ENCODE assay signal across 8 mouse cellular contexts in the genomic region with DNA sequence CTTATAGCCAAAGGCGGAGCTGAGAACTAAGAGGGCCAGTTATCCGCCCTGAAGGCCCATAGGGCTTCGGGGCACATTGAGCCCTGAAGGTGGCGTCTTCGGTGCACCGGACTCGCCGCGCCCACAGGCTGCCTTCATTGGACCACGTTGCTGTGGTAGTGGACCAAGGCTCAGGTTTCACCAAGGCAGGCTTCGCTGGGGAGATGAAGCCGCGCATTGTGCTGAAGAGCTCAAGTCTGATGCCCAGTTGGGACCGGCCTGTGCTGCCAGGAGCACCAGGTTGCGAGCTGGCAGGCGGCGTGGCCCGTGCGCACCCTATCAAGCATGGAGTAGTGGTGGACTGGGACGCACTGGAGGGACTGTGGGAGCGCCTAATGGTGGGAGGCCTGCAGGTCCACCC. TPM values are rescaled to one million over a fixed set of nuclear protein-coding genes. Genes with fewer than 3 reads are reported as not detected.
A peak's percentile ranks its signal among the peaks of the same experiment; 100 is the strongest.
DNase-seq lines count a peak whose midpoint lies in the region; ATAC-seq lines count a peak whose summit lies in the region.

No protein-coding gene starts in this region.

- 26% methylated on average over 21 of the region's 21 CpGs for WGBS in heart, embryonic 14.5 days
- 42% methylated on average over 21 of the region's 21 CpGs for WGBS in hindbrain, embryonic 11.5 days
- WGBS in midbrain, embryonic 11.5 days = 32% methylated on average over 21 of the region's 21 CpGs

- intact Hi-C loops in left cerebral cortex, postnatal 36 days (cut with DNase I) = loop anchor here (2.0 kb wide), 1 partner anchor 61 kb away; a partner anchor contains a TSS

- H3K27me3 ChIP-seq in heart, embryonic 14.5 days (ENCODE audit: control insufficient read depth, insufficient read depth, low read length) = peaks cover 25% of the 10 kb centered on the region
- peaks cover 12% of the 10 kb centered on the region; the same call in 1 of the 2 replicates for H3K27me3 ChIP-seq in hindbrain, embryonic 11.5 days (ENCODE audit: control insufficient read depth, insufficient read depth, low read length)
- H3K27me3 ChIP-seq in midbrain, embryonic 11.5 days (ENCODE audit: control insufficient read depth, insufficient read depth, low read length) = peaks cover 20% of the 10 kb centered on the region

- 0 out of 4 replicates have a peak overlapping the region, but pooled peaks of 1 of the 2 experiments have one; percentile 19 for H3K27ac ChIP-seq in heart, embryonic 14.5 days (replicated peaks in 1 of 2; ENCODE audit: control insufficient read depth in 1 of 2, insufficient read depth in 1 of 2, low read depth in 2 of 2, low read length in 2 of 2)
- no peak overlapping the region for H3K27ac ChIP-seq in hindbrain, embryonic 11.5 days (ENCODE audit: low read depth, low read length)
- H3K27ac ChIP-seq in midbrain, embryonic 11.5 days (ENCODE audit: low read depth, low read length) = no peak overlapping the region

- peak overlapping the region; percentile 59 for H3K9ac ChIP-seq in heart, embryonic 14.5 days (ENCODE audit: low read length)
- no peak overlapping the region for H3K9ac ChIP-seq in hindbrain, embryonic 11.5 days (ENCODE audit: low read depth, low read length)
- 0 out of 2 replicates have a peak overlapping the region, but pooled peaks have one; percentile 14 for H3K9ac ChIP-seq in midbrain, embryonic 11.5 days (ENCODE audit: low read length)

- H3K4me2 ChIP-seq in heart, embryonic 14.5 days (ENCODE audit: low read length) = peak overlapping the region; percentile 69
- H3K4me2 ChIP-seq in hindbrain, embryonic 11.5 days (replicated peaks; ENCODE audit: low read depth, low read length) = peak overlapping the region; percentile 22; the same call in 1 of the 2 replicates
- H3K4me2 ChIP-seq in midbrain, embryonic 11.5 days = peak overlapping the region; percentile 22; the same call in 1 of the 2 replicates

- no peak for DNase-seq in heart, adult 8-10 months (ENCODE audit: low spot score)
- DNase-seq in hindbrain, embryonic 11.5 days (ENCODE audit: low spot score) = peak; percentile 29
- DNase-seq in midbrain, embryonic 11.5 days (ENCODE audit: low spot score, missing footprints) = no peak
- DNase-seq in thymus, postnatal 25 days = no peak
- no peak for DNase-seq in lung, postnatal 25 days (ENCODE audit: low spot score)
- DNase-seq in left cerebral cortex, postnatal 36 days (ENCODE audit: low spot score in 2 of 2) = no peak

- H3K9me3 ChIP-seq in heart, embryonic 14.5 days (ENCODE audit: control insufficient read depth, low read length) = no peaks in the 10 kb centered on the region
- H3K9me3 ChIP-seq in hindbrain, embryonic 11.5 days (ENCODE audit: control insufficient read depth, low read length) = no peaks in the 10 kb centered on the region
- no peaks in the 10 kb centered on the region for H3K9me3 ChIP-seq in midbrain, embryonic 11.5 days (ENCODE audit: control insufficient read depth, low read length)

- no peak; the same call in 1 of the 2 replicates for ATAC-seq in heart, embryonic 14.5 days (ENCODE audit: insufficient number of reproducible peaks, insufficient read depth, low FRiP score, low read depth)
- peak; percentile 24 for ATAC-seq in common myeloid progenitor, adult 5-6 weeks (replicated peaks; ENCODE audit: low read depth, poor library complexity, severe bottlenecking)
- ATAC-seq in hindbrain, embryonic 11.5 days (ENCODE audit: low FRiP score) = no peak
- 0 out of 2 replicates have a peak, but pooled peaks have one; percentile 2 for ATAC-seq in midbrain, embryonic 11.5 days (ENCODE audit: low FRiP score)

- peak overlapping the region; percentile 14 to 31 for H3K4me3 ChIP-seq in heart, embryonic 14.5 days (ENCODE audit: control insufficient read depth in 1 of 2, insufficient read depth in 1 of 2, low read depth in 1 of 2, low read length in 2 of 2)
- no peak overlapping the region for H3K4me3 ChIP-seq in hindbrain, embryonic 11.5 days (ENCODE audit: low read depth, low read length)
- no peak overlapping the region for H3K4me3 ChIP-seq in midbrain, embryonic 11.5 days (ENCODE audit: low read depth, low read length)

- peaks cover 15 to 29% of the 10 kb centered on the region in 2 experiments for H3K4me1 ChIP-seq in heart, embryonic 14.5 days (ENCODE audit: control insufficient read depth in 2 of 2, insufficient read depth in 2 of 2, low read length in 2 of 2)
- H3K4me1 ChIP-seq in hindbrain, embryonic 11.5 days (replicated peaks; ENCODE audit: control insufficient read depth, insufficient read depth, low read length) = peaks cover 9% of the 10 kb centered on the region; the same call in 1 of the 2 replicates
- peaks cover 15% of the 10 kb centered on the region for H3K4me1 ChIP-seq in midbrain, embryonic 11.5 days (ENCODE audit: control insufficient read depth, insufficient read depth, low read length)

- H3K36me3 ChIP-seq in heart, embryonic 14.5 days (ENCODE audit: control insufficient read depth, insufficient read depth, low read length) = no peaks in the 10 kb centered on the region
- no peaks in the 10 kb centered on the region for H3K36me3 ChIP-seq in hindbrain, embryonic 11.5 days (ENCODE audit: control insufficient read depth, insufficient read depth, low read length)
- H3K36me3 ChIP-seq in midbrain, embryonic 11.5 days (ENCODE audit: control insufficient read depth, insufficient read depth, low read length) = peaks cover 3% of the 10 kb centered on the region; the same call in 1 of the 2 replicates

RNA-seq across cellular contexts. Expression of a gene that starts 0.4 kb away (rescaled TPM):
- polyA plus RNA-seq in heart, embryonic 14.5 days (2014; fragmentation: Nextera tagmentation; extraction: Ambion mirVana) = 0.35 TPM in 1 of 2 replicates, not detected in the other
- not detected for total RNA-seq in heart, adult 8-10 months (2022)
- not detected in 2 replicates for total RNA-seq in common myeloid progenitor, adult 5-6 weeks (2017)
- 0.32 and 0.69 TPM in 2 replicates for polyA plus RNA-seq in hindbrain, embryonic 11.5 days (2014; fragmentation: Nextera tagmentation; extraction: Ambion mirVana)
- polyA plus RNA-seq in midbrain, embryonic 11.5 days (2014; fragmentation: Nextera tagmentation; extraction: Ambion mirVana) = not detected in 2 replicates
- total RNA-seq in left cerebral cortex, postnatal 36 days (2021) = not detected

RNA-seq across cellular contexts. Expression of a gene that starts 5.0 kb away (rescaled TPM):
- 0.42 and 0.50 TPM in 2 replicates for polyA plus RNA-seq in heart, embryonic 14.5 days (2014; fragmentation: Nextera tagmentation; extraction: Ambion mirVana)
- not detected for total RNA-seq in heart, adult 8-10 months (2022)
- not detected in 2 replicates for total RNA-seq in common myeloid progenitor, adult 5-6 weeks (2017)
- 2.5 and 3.0 TPM in 2 replicates for polyA plus RNA-seq in hindbrain, embryonic 11.5 days (2014; fragmentation: Nextera tagmentation; extraction: Ambion mirVana)
- 2.4 and 2.6 TPM in 2 replicates for polyA plus RNA-seq in midbrain, embryonic 11.5 days (2014; fragmentation: Nextera tagmentation; extraction: Ambion mirVana)
- total RNA-seq in left cerebral cortex, postnatal 36 days (2021) = 1 to 10 TPM in 1 of 2 experiments, under 1 TPM in 1; 0.49 to 1.2 TPM

RNA-seq across cellular contexts. Expression of a gene that starts 6.8 kb away (rescaled TPM):
- 1.7 and 1.9 TPM in 2 replicates for polyA plus RNA-seq in heart, embryonic 14.5 days (2014; fragmentation: Nextera tagmentation; extraction: Ambion mirVana)
- total RNA-seq in heart, adult 8-10 months (2022) = 1 to 10 TPM in 1 of 4 experiments, under 1 TPM in 3; 0.25 to 1.2 (median 0.60) TPM
- total RNA-seq in common myeloid progenitor, adult 5-6 weeks (2017) = 0.15 and 0.64 TPM in 2 replicates
- polyA plus RNA-seq in hindbrain, embryonic 11.5 days (2014; fragmentation: Nextera tagmentation; extraction: Ambion mirVana) = 10.8 and 12.5 TPM in 2 replicates
- polyA plus RNA-seq in midbrain, embryonic 11.5 days (2014; fragmentation: Nextera tagmentation; extraction: Ambion mirVana) = 6.1 and 6.9 TPM in 2 replicates
- total RNA-seq in left cerebral cortex, postnatal 36 days (2021) = 10 to 100 TPM; 88.7 to 95.3 TPM

RNA-seq across cellular contexts. Expression of a gene that starts 17.8 kb away (rescaled TPM):
- polyA plus RNA-seq in heart, embryonic 14.5 days (2014; fragmentation: Nextera tagmentation; extraction: Ambion mirVana) = 7.2 and 8.6 TPM in 2 replicates
- 1 to 10 TPM in 1 of 4 experiments, under 1 TPM in 3; 0.25 to 1.2 (median 0.47) TPM for total RNA-seq in heart, adult 8-10 months (2022)
- total RNA-seq in common myeloid progenitor, adult 5-6 weeks (2017) = 11.1 and 13.2 TPM in 2 replicates
- polyA plus RNA-seq in hindbrain, embryonic 11.5 days (2014; fragmentation: Nextera tagmentation; extraction: Ambion mirVana) = 13.0 and 16.9 TPM in 2 replicates
- polyA plus RNA-seq in midbrain, embryonic 11.5 days (2014; fragmentation: Nextera tagmentation; extraction: Ambion mirVana) = 14.5 and 15.3 TPM in 2 replicates
- 10 to 100 TPM; 10.2 to 14.6 TPM for total RNA-seq in left cerebral cortex, postnatal 36 days (2021)

RNA-seq across cellular contexts. Expression of a gene that starts 51.6 kb away (rescaled TPM):
- 31.8 and 33.7 TPM in 2 replicates for polyA plus RNA-seq in heart, embryonic 14.5 days (2014; fragmentation: Nextera tagmentation; extraction: Ambion mirVana)
- total RNA-seq in heart, adult 8-10 months (2022) = 10 to 100 TPM; 25.0 to 31.0 (median 27.2) TPM
- total RNA-seq in common myeloid progenitor, adult 5-6 weeks (2017) = 14.2 and 18.2 TPM in 2 replicates
- polyA plus RNA-seq in hindbrain, embryonic 11.5 days (2014; fragmentation: Nextera tagmentation; extraction: Ambion mirVana) = 12.8 and 14.1 TPM in 2 replicates
- 12.3 and 14.1 TPM in 2 replicates for polyA plus RNA-seq in midbrain, embryonic 11.5 days (2014; fragmentation: Nextera tagmentation; extraction: Ambion mirVana)
- 10 to 100 TPM; 12.4 to 13.9 TPM for total RNA-seq in left cerebral cortex, postnatal 36 days (2021)

Comparison
In these comparisons a context has a peak if more than half of its experiments do, and no peak if none do; other contexts are left out.
1. ATAC-seq: peak in common myeloid progenitor, adult 5-6 weeks (single experiment) and midbrain, embryonic 11.5 days (single experiment); none in heart, embryonic 14.5 days (single experiment) and hindbrain, embryonic 11.5 days (single experiment).
2. H3K4me3 ChIP-seq: peak in heart, embryonic 14.5 days (2 of 2); none in hindbrain, embryonic 11.5 days (single experiment) and midbrain, embryonic 11.5 days (single experiment).
3. RNA of a gene that starts 6.8 kb away (total RNA-seq): 88.7 to 95.3 TPM in left cerebral cortex, postnatal 36 days; 0.15 to 0.64 TPM in common myeloid progenitor, adult 5-6 weeks and 0.25 to 1.2 TPM in heart, adult 8-10 months; every median in the first group is over 10 times any median in the second.
4. Peak in every context shown above with its lines, with median percentiles within 50 percentile points of each other: H3K4me2 ChIP-seq.